Mouse (Mus musculus): ENCODE data around the gene Mtg1. TPM values are rescaled to one million over a fixed set of nuclear protein-coding genes. Genes with fewer than 3 reads are reported as not detected.

The Mtg1 gene
- polyA plus RNA-seq, 1 experiment from 2014 or later = 42.9 TPM

DNA sequence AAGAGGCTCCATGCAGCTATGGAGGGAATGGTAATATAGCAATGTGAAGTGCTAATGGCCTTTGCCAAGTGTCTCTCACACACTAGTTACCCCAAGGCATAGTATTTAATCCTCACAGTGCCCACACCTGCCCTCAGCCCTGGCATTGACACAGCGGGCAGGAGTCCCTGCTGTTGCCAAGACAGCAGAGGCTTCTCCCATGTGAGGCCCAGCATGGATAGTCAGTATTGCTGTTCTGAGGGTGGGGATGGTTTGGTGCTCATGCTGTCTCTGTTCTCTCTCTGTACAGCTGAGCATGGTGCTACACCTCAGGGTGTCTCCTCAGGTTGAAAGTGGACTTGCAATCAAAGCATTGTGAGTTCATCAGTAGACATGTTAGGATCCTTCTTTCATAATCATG, 53.1 kb downstream of the Mtg1 start:
- ATAC-seq (no peak), DNase-seq (ENCODE audit: low spot score) (no peak)
- H3K9ac ChIP-seq (ENCODE audit: low read length) = no peak overlapping the region
- no peaks in the 10 kb centered on the region for H3K9me3 ChIP-seq (replicated peaks; ENCODE audit: control insufficient read depth, low read length)
- no peaks in the 10 kb centered on the region for H3K4me1 ChIP-seq (ENCODE audit: control insufficient read depth, insufficient read depth, low read length)
- H3K4me3 ChIP-seq (ENCODE audit: low read depth, low read length) = no peak overlapping the region
- H3K36me3 ChIP-seq (ENCODE audit: control insufficient read depth, insufficient read depth, low read length) = no peaks in the 10 kb centered on the region
- no peaks in the 10 kb centered on the region for H3K27me3 ChIP-seq (replicated peaks; ENCODE audit: control insufficient read depth, insufficient read depth, low read length)
- H3K4me2 ChIP-seq (ENCODE audit: low read length) = no peak overlapping the region
- no peak overlapping the region for H3K27ac ChIP-seq (ENCODE audit: low read depth, low read length)
- 95% methylated on average over 1 of the region's 1 CpGs for WGBS

GRCm38 (mm10) chr7:140192445-140192844, 55.1 kb downstream of the Mtg1 start:
- no peak overlapping the region for H3K4me2 ChIP-seq (ENCODE audit: low read length)
- no peak overlapping the region for H3K4me3 ChIP-seq (ENCODE audit: low read depth, low read length)
- no peak overlapping the region for H3K9ac ChIP-seq (ENCODE audit: low read length)
- WGBS = 58% methylated on average over 2 of the region's 2 CpGs
- H3K4me1 ChIP-seq (ENCODE audit: control insufficient read depth, insufficient read depth, low read length) = no peaks in the 10 kb centered on the region
- H3K9me3 ChIP-seq (replicated peaks; ENCODE audit: control insufficient read depth, low read length) = no peaks in the 10 kb centered on the region
- H3K36me3 ChIP-seq (ENCODE audit: control insufficient read depth, insufficient read depth, low read length) = no peaks in the 10 kb centered on the region
- ATAC-seq (no peak), DNase-seq (ENCODE audit: low spot score) (no peak)
- H3K27me3 ChIP-seq (replicated peaks; ENCODE audit: control insufficient read depth, insufficient read depth, low read length) = no peaks in the 10 kb centered on the region
- H3K27ac ChIP-seq (ENCODE audit: low read depth, low read length) = no peak overlapping the region

DNA sequence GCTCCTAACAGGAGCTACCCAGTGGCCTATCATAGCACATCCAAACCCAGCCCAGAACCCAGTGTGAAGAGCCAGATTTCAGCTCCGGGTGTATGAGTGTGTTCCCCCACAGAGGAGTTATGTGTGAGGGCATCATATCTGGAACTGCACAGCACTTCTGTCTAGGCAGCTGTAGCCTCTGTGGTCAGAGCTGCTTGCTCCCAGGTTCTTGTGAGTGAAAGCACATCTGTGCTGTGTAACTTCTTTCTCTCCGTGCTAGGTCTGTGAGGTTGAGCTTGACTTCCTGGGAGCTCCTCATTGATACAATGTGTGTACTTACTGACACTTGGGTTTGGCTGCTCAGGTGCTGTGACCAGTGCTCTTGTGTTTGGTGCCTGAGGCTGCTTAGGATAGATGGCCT, 55.5 kb downstream of the Mtg1 start:
- Histone ChIP-seq H3K27me3 (replicated peaks; ENCODE audit: control insufficient read depth, insufficient read depth, low read length) (no peaks in the 10 kb centered on the region), H3K27ac (ENCODE audit: low read depth, low read length) (no peak overlapping the region), H3K9me3 (replicated peaks; ENCODE audit: control insufficient read depth, low read length) (no peaks in the 10 kb centered on the region), H3K36me3 (ENCODE audit: control insufficient read depth, insufficient read depth, low read length) (no peaks in the 10 kb centered on the region), H3K4me2 (ENCODE audit: low read length) (no peak overlapping the region), H3K4me3 (ENCODE audit: low read depth, low read length) (no peak overlapping the region), H3K4me1 (ENCODE audit: control insufficient read depth, insufficient read depth, low read length) (no peaks in the 10 kb centered on the region), H3K9ac (ENCODE audit: low read length) (no peak overlapping the region)
- DNase-seq (ENCODE audit: low spot score) (no peak), ATAC-seq (no peak)
- WGBS = 86% methylated on average over 2 of the region's 2 CpGs

DNA sequence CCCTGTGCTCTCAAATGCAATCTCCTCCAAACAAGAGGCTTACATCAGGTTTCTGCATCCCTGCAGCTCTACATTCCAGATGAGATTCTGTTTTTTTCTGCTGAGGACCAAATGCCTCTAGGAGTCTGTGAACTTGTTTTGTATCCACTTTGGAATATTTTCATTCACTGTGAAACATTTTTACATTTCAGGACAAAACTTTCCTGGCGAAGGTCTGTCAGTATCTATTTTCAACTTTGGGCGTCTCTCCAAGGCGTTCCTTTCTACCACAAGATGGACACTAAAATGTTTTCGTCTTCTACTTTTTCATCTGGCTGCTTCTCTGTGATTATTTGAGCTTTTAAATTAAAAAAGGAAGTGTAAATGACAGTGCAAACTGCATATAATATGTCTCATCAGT, 56.7 kb downstream of the Mtg1 start:
- DNase-seq (ENCODE audit: low spot score) (no peak), ATAC-seq (no peak)
- 93% methylated on average over 4 of the region's 4 CpGs for WGBS
- Histone ChIP-seq H3K4me3 (ENCODE audit: low read depth, low read length) (no peak overlapping the region), H3K9ac (ENCODE audit: low read length) (no peak overlapping the region), H3K27me3 (replicated peaks; ENCODE audit: control insufficient read depth, insufficient read depth, low read length) (no peaks in the 10 kb centered on the region), H3K27ac (ENCODE audit: low read depth, low read length) (no peak overlapping the region), H3K9me3 (replicated peaks; ENCODE audit: control insufficient read depth, low read length) (no peaks in the 10 kb centered on the region), H3K4me2 (ENCODE audit: low read length) (no peak overlapping the region), H3K4me1 (ENCODE audit: control insufficient read depth, insufficient read depth, low read length) (no peaks in the 10 kb centered on the region), H3K36me3 (ENCODE audit: control insufficient read depth, insufficient read depth, low read length) (no peaks in the 10 kb centered on the region)

- Histone ChIP-seq H3K4me3 (ENCODE audit: low read depth, low read length) (no peak overlapping the region), H3K4me2 (ENCODE audit: low read length) (no peak overlapping the region), H3K4me1 (ENCODE audit: control insufficient read depth, insufficient read depth, low read length) (no peaks in the 10 kb centered on the region), H3K9me3 (replicated peaks; ENCODE audit: control insufficient read depth, low read length) (no peaks in the 10 kb centered on the region), H3K27ac (ENCODE audit: low read depth, low read length) (no peak overlapping the region), H3K9ac (ENCODE audit: low read length) (no peak overlapping the region), H3K36me3 (ENCODE audit: control insufficient read depth, insufficient read depth, low read length) (no peaks in the 10 kb centered on the region), H3K27me3 (replicated peaks; ENCODE audit: control insufficient read depth, insufficient read depth, low read length) (no peaks in the 10 kb centered on the region)
- ATAC-seq (no peak), DNase-seq (ENCODE audit: low spot score) (no peak)
- 80% methylated on average over 8 of the region's 8 CpGs for WGBS
Observed at GRCm38 (mm10) chr7:140196002-140196401, 58.6 kb downstream of the Mtg1 start.

Other genes starting within 250 kb of the Mtg1 start
- gene Kndc1, start 242.9 kb upstream of the Mtg1 start, polyA plus RNA-seq (2014; fragmentation: Nextera tagmentation; extraction: Ambion mirVana) = 7.0 and 8.7 TPM in 2 replicates
- not detected in 2 replicates for gene Utf1, start 193.8 kb upstream of the Mtg1 start, polyA plus RNA-seq (2014; fragmentation: Nextera tagmentation; extraction: Ambion mirVana)
- 0.51 and 0.86 TPM in 2 replicates for gene 6430531B16Rik, start 158.8 kb upstream of the Mtg1 start, polyA plus RNA-seq (2014; fragmentation: Nextera tagmentation; extraction: Ambion mirVana)
- 1.3 and 2.1 TPM in 2 replicates for gene Adam8, start 145.0 kb upstream of the Mtg1 start, polyA plus RNA-seq (2014; fragmentation: Nextera tagmentation; extraction: Ambion mirVana)
- 52.5 and 53.6 TPM in 2 replicates for gene Zfp511, start 101.2 kb upstream of the Mtg1 start, polyA plus RNA-seq (2014; fragmentation: Nextera tagmentation; extraction: Ambion mirVana)
- 64.3 and 67.7 TPM in 2 replicates for gene Tubgcp2, start 100.9 kb upstream of the Mtg1 start, polyA plus RNA-seq (2014; fragmentation: Nextera tagmentation; extraction: Ambion mirVana)
- 0.93 and 1.2 TPM in 2 replicates for gene Msx3, start 88.5 kb upstream of the Mtg1 start, polyA plus RNA-seq (2014; fragmentation: Nextera tagmentation; extraction: Ambion mirVana)
- gene Caly, start 55.0 kb upstream of the Mtg1 start, polyA plus RNA-seq (2014; fragmentation: Nextera tagmentation; extraction: Ambion mirVana) = 114 and 141 TPM in 2 replicates
- gene Prap1, start 44.2 kb upstream of the Mtg1 start, polyA plus RNA-seq (2014; fragmentation: Nextera tagmentation; extraction: Ambion mirVana) = not detected in 2 replicates
- 19.7 and 23.9 TPM in 2 replicates for gene Fuom, start 35.1 kb upstream of the Mtg1 start, polyA plus RNA-seq (2014; fragmentation: Nextera tagmentation; extraction: Ambion mirVana)
- gene Paox, start 21.8 kb upstream of the Mtg1 start, polyA plus RNA-seq (2014; fragmentation: Nextera tagmentation; extraction: Ambion mirVana) = 7.2 and 8.8 TPM in 2 replicates
- gene Echs1, start 21.1 kb upstream of the Mtg1 start, polyA plus RNA-seq (2014; fragmentation: Nextera tagmentation; extraction: Ambion mirVana) = 138 and 154 TPM in 2 replicates
- 7.9 and 9.7 TPM in 2 replicates for gene Sprn, start 17.3 kb downstream of the Mtg1 start, polyA plus RNA-seq (2014; fragmentation: Nextera tagmentation; extraction: Ambion mirVana)
- gene Olfr522, start 27.2 kb downstream of the Mtg1 start, polyA plus RNA-seq (2014; fragmentation: Nextera tagmentation; extraction: Ambion mirVana) = not detected in 2 replicates
- gene Olfr523, start 35.7 kb downstream of the Mtg1 start, polyA plus RNA-seq (2014; fragmentation: Nextera tagmentation; extraction: Ambion mirVana) = not detected in 2 replicates
- gene Olfr524, start 68.4 kb downstream of the Mtg1 start, polyA plus RNA-seq (2014; fragmentation: Nextera tagmentation; extraction: Ambion mirVana) = not detected in 2 replicates
- gene Cd163l1, start 80.7 kb downstream of the Mtg1 start, polyA plus RNA-seq (2014; fragmentation: Nextera tagmentation; extraction: Ambion mirVana) = not detected in 2 replicates
- not detected in 2 replicates for gene 5830411N06Rik, start 109.7 kb downstream of the Mtg1 start, polyA plus RNA-seq (2014; fragmentation: Nextera tagmentation; extraction: Ambion mirVana)
- gene Olfr525, start 183.3 kb downstream of the Mtg1 start, polyA plus RNA-seq (2014; fragmentation: Nextera tagmentation; extraction: Ambion mirVana) = not detected in 2 replicates
- gene Olfr527, start 196.5 kb downstream of the Mtg1 start, polyA plus RNA-seq (2014; fragmentation: Nextera tagmentation; extraction: Ambion mirVana) = not detected in 2 replicates
- not detected in 2 replicates for gene Olfr60, start 224.1 kb downstream of the Mtg1 start, polyA plus RNA-seq (2014; fragmentation: Nextera tagmentation; extraction: Ambion mirVana)
- not detected in 2 replicates for gene Olfr530, start 238.8 kb downstream of the Mtg1 start, polyA plus RNA-seq (2014; fragmentation: Nextera tagmentation; extraction: Ambion mirVana)

All from forebrain, embryonic 14.5 days (tissue).